Mouse (Mus musculus): ENCODE measurements around the gene Dnajc2.

DNA sequence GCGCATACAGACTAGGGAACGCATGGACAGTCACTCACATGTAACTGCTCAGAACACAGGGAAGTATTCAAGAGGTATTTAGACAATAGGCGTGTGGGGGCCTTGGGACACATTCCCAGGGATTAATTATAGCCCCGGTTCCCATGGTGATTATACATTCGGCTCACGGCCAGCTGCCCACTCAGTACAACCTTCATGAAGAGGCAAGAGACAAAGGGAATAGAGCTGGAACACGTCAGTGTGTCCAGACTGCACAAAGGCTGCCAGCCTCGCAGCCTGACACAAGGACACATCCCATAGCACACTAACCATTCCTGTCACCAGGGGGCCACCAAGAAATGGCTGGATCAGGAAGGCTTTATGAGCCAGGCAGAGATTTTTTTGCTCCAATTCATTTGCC lies 52.1 kb downstream of the Dnajc2 start:
- TF ChIP-seq EP300 (IDR thresholded peaks at IDR 0.05; ENCODE audit: insufficient read depth, low read depth, low read length), result no peak
- no peak for TF ChIP-seq POLR2A (IDR thresholded peaks at IDR 0.05; ENCODE audit: insufficient read depth, low read length)

All from ES-Bruce4 (cell line).